Mouse (Mus musculus): ENCODE measurements around the gene Lrig1. TPM values are rescaled to one million over a fixed set of nuclear protein-coding genes. Genes with fewer than 3 reads are reported as not detected.
A peak's percentile ranks its signal among the peaks of the same experiment; 100 is the strongest.

Gene Lrig1
- polyA plus RNA-seq, 1 experiment from 2014 or later, result 14.6 TPM

- H3K27me3 ChIP-seq (replicated peaks), result no peaks in the 10 kb centered on the region
- no peaks in the 10 kb centered on the region for H3K9me3 ChIP-seq (replicated peaks)
- 0 out of 2 replicates have a peak, but pooled peaks have one; percentile 36 for ATAC-seq (ENCODE audit: insufficient number of reproducible peaks, low FRiP score)
- H3K4me1 ChIP-seq (replicated peaks), result peaks cover 79% of the 10 kb centered on the region
- no peak overlapping the region for H3K27ac ChIP-seq (ENCODE audit: poor library complexity, severe bottlenecking)
- peak overlapping the region; percentile 50 for H3K4me2 ChIP-seq
- 20% methylated on average over 13 of the region's 13 CpGs for WGBS
- H3K36me3 ChIP-seq, result no peaks in the 10 kb centered on the region
- no peak overlapping the region for H3K4me3 ChIP-seq
- no peak overlapping the region for H3K9ac ChIP-seq
These were observed 15.0 kb downstream of the Lrig1 start for GRCm38 (mm10) chr6:94684844-94685557.

DNA sequence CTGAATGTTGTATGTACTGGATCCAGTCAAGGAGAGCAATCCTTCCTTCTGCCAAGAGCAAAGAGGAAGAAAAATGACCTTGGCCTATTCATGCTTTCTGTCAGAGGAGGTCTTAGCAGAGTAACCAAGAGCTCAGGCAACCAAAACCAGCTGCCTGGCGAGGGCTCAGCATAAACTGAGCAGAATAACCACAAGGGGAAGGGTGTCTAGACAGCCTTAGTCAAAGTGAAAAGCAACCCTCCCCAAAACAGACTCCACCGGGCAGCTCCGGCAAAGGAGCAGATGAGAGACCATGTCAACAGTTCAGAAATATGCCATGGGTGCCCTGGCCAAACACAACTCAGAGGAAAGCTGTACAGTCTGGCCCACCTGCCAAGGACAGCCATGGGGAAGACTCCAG lies 16.3 kb downstream of the Lrig1 start:
- Histone ChIP-seq H3K9ac (no peak overlapping the region), H3K4me3 (no peak overlapping the region), H3K36me3 (no peaks in the 10 kb centered on the region), H3K4me1 (replicated peaks) (peaks cover 73% of the 10 kb centered on the region), H3K27ac (ENCODE audit: poor library complexity, severe bottlenecking) (no peak overlapping the region), H3K9me3 (replicated peaks) (no peaks in the 10 kb centered on the region), H3K4me2 (no peak overlapping the region), H3K27me3 (replicated peaks) (no peaks in the 10 kb centered on the region)
- no peak for ATAC-seq (ENCODE audit: insufficient number of reproducible peaks, low FRiP score)
- 66% methylated on average over 3 of the region's 3 CpGs for WGBS

GRCm38 (mm10) chr6:94682270-94682618 lies 17.7 kb downstream of the Lrig1 start:
- no peak overlapping the region for H3K27ac ChIP-seq (ENCODE audit: poor library complexity, severe bottlenecking)
- H3K36me3 ChIP-seq, result no peaks in the 10 kb centered on the region
- ATAC-seq (ENCODE audit: insufficient number of reproducible peaks, low FRiP score), result no peak
- no peaks in the 10 kb centered on the region for H3K9me3 ChIP-seq (replicated peaks)
- no peak overlapping the region for H3K4me3 ChIP-seq
- H3K4me2 ChIP-seq, result no peak overlapping the region
- H3K27me3 ChIP-seq (replicated peaks), result no peaks in the 10 kb centered on the region
- H3K9ac ChIP-seq, result no peak overlapping the region
- 65% methylated on average over 6 of the region's 6 CpGs for WGBS
- H3K4me1 ChIP-seq (replicated peaks), result peaks cover 77% of the 10 kb centered on the region

DNA sequence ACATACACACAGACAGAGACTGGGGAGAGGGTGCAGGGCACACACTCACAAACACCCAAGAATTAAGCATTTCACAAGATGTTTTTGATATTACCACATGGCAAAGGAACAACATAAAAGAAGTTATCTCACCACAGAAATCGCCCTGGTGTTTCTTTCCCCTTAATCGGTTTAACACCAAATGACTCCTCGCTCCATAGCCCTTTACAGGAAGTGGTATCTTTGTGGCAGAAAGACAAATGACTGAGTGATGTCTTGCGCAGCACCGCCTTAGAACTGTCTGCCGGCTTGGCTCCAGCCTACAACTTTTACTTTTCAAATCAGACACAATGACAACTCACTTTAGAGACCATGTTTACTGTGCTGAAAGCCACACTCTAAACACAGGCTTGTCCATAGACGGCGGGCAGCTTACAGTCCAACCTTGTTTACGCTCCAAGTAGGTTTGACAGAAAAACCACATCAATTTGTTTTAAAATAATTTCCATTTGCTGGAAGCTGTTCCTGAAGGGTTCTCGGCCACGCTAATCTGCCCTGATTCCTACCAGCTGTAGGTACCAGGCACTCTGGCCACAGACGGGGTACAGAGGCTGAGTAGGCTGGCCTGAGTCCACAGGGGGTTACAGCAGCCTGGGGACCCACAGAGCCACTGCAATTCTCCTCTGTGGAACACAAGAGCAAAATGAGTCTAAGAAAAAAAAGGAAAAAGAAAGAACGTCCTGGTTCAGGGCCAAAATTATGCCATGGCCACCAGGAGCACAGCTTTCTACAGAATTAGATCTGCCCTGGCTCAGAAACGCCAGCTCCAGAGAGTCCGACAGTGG lies 18.3 kb downstream of the Lrig1 start:
- H3K36me3 ChIP-seq, result no peaks in the 10 kb centered on the region
- H3K4me3 ChIP-seq, result no peak overlapping the region
- 49% methylated on average over 15 of the region's 15 CpGs for WGBS
- H3K27ac ChIP-seq (ENCODE audit: poor library complexity, severe bottlenecking), result no peak overlapping the region
- H3K4me2 ChIP-seq, result peak overlapping the region; percentile 4; the same call in 1 of the 2 replicates
- no peak overlapping the region for H3K9ac ChIP-seq
- H3K9me3 ChIP-seq (replicated peaks), result no peaks in the 10 kb centered on the region
- no peak for ATAC-seq (ENCODE audit: insufficient number of reproducible peaks, low FRiP score)
- H3K27me3 ChIP-seq (replicated peaks), result no peaks in the 10 kb centered on the region
- H3K4me1 ChIP-seq (replicated peaks), result peaks cover 78% of the 10 kb centered on the region

- Histone ChIP-seq H3K4me2 (no peak overlapping the region), H3K27ac (ENCODE audit: poor library complexity, severe bottlenecking) (no peak overlapping the region), H3K4me1 (replicated peaks) (peaks cover 81% of the 10 kb centered on the region), H3K9ac (no peak overlapping the region), H3K36me3 (no peaks in the 10 kb centered on the region), H3K4me3 (no peak overlapping the region), H3K27me3 (replicated peaks) (no peaks in the 10 kb centered on the region), H3K9me3 (replicated peaks) (no peaks in the 10 kb centered on the region)
- ATAC-seq (ENCODE audit: insufficient number of reproducible peaks, low FRiP score), result no peak
- WGBS, result 68% methylated on average over 5 of the region's 5 CpGs
These were observed 19.1 kb downstream of the Lrig1 start for GRCm38 (mm10) chr6:94680760-94681445.

DNA sequence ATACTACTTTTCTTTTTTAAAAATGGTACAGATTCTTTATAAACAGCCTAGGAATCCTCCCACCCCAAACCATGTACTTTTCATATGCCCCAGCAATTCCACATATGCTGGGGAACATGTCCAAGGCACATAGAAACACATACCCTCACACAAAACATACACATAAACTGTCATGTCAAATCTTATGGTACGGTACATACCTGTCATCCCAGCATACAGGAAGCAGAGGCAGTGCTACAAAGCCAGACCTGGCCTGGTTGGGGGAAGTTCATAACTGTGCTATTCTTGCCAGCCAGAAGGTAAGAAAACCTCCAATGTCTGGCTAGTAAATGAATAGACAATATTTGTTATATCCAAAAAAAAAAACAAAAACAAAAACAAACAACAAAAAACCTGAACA lies 20.7 kb downstream of the Lrig1 start:
- H3K9ac ChIP-seq, result no peak overlapping the region
- no peak overlapping the region for H3K4me2 ChIP-seq
- H3K36me3 ChIP-seq, result no peaks in the 10 kb centered on the region
- no peak for ATAC-seq (ENCODE audit: insufficient number of reproducible peaks, low FRiP score)
- H3K4me1 ChIP-seq (replicated peaks), result peaks cover 67% of the 10 kb centered on the region
- H3K9me3 ChIP-seq (replicated peaks), result no peaks in the 10 kb centered on the region
- H3K4me3 ChIP-seq, result no peak overlapping the region
- no peak overlapping the region for H3K27ac ChIP-seq (ENCODE audit: poor library complexity, severe bottlenecking)
- no peaks in the 10 kb centered on the region for H3K27me3 ChIP-seq (replicated peaks)
- WGBS, result 89% methylated on average over 1 of the region's 1 CpGs

DNA sequence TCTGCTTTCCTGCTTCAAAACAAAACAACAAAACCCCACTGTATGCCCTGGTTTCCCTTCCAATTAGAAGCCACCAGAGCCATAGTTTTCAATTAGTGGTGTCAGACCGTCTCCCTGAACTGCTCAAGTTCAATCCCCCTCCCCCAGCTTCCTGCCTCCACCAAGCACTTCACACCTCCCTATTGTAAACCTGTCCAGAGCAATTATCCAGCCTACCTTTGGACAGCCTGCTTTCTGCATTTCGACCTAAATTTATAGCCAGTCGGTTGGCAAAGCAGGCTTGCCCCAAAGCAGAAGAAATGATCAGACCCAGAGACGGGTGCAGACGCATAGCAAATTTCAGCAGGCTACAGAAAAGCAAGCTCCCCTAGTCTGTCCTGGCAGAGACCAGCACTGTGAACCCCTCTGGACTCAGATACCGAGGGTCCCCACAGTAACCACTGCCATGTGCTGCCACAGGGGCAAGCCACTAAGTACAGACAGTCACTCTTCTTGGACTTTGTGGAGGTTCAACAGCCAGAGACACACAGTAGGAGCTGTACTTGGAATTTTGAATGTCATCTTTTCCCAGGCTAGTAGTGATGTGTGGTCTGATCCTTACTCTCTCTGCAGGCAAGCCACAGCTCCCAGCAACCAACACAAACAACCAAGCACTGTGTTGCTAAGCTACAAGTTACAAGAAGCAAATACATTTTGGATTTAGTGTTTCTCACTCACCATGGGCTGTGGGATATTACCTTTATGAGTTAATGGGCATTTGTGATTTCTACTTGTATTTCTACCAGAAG lies 21.4 kb downstream of the Lrig1 start:
- ATAC-seq (ENCODE audit: insufficient number of reproducible peaks, low FRiP score), result no peak
- Histone ChIP-seq H3K9me3 (replicated peaks) (no peaks in the 10 kb centered on the region), H3K4me1 (replicated peaks) (peaks cover 67% of the 10 kb centered on the region), H3K27ac (ENCODE audit: poor library complexity, severe bottlenecking) (no peak overlapping the region), H3K36me3 (no peaks in the 10 kb centered on the region), H3K4me2 (no peak overlapping the region), H3K4me3 (no peak overlapping the region), H3K27me3 (replicated peaks) (no peaks in the 10 kb centered on the region), H3K9ac (no peak overlapping the region)
- 42% methylated on average over 6 of the region's 6 CpGs for WGBS

- peaks cover 65% of the 10 kb centered on the region for H3K4me1 ChIP-seq (replicated peaks)
- no peak for ATAC-seq (ENCODE audit: insufficient number of reproducible peaks, low FRiP score)
- no peak overlapping the region for H3K4me3 ChIP-seq
- WGBS, result 59% methylated on average over 3 of the region's 3 CpGs
- no peaks in the 10 kb centered on the region for H3K27me3 ChIP-seq (replicated peaks)
- H3K36me3 ChIP-seq, result no peaks in the 10 kb centered on the region
- H3K9me3 ChIP-seq (replicated peaks), result no peaks in the 10 kb centered on the region
- H3K27ac ChIP-seq (ENCODE audit: poor library complexity, severe bottlenecking), result no peak overlapping the region
- peak overlapping the region; percentile 27 for H3K4me2 ChIP-seq
- no peak overlapping the region for H3K9ac ChIP-seq
These were observed 22.5 kb downstream of the Lrig1 start for GRCm38 (mm10) chr6:94677448-94677847.

DNA sequence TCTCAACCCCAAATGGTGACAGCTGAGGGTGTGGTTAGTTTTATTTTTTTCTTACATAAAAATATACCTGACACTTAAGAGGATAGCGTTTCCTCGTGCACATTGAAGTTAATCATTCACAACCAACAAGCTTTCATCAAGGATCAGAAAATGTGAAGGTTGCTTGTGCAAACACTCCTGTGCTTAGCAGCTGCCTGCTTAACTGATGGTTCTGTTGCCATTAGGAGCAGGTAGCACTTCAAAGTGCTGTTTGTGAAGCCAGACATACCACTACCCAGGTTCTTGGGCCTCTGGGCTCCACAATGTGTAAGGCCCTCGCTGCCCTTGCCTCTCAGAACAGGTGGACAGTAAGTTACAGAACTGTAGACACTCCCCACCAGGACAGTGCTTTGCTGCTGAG lies 23.1 kb downstream of the Lrig1 start:
- 58% methylated on average over 3 of the region's 3 CpGs for WGBS

DNA sequence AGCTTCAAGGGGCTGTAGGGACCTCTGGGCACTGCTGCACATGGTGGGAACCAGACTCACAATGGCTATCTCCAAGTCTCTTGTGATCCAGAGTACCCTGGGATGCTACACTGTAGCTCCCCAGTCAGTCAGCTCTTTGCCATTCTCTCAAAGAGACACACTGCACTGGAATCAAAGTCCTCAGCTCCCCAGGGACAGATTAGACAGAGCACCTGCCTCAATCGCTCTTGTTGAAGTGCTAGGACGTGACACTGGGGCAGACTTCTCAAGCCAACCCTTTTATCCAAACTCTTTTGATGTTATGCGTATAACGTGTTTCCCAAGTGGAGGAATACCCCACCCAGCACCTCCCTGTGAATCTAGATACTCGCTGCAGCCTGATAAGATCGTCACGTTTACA lies 23.7 kb downstream of the Lrig1 start:
- Histone ChIP-seq H3K4me1 (replicated peaks) (peaks cover 55% of the 10 kb centered on the region), H3K4me3 (no peak overlapping the region), H3K36me3 (no peaks in the 10 kb centered on the region), H3K27ac (ENCODE audit: poor library complexity, severe bottlenecking) (no peak overlapping the region), H3K4me2 (peak overlapping the region; percentile 5; the same call in 1 of the 2 replicates), H3K9me3 (replicated peaks) (no peaks in the 10 kb centered on the region), H3K27me3 (replicated peaks) (no peaks in the 10 kb centered on the region), H3K9ac (no peak overlapping the region)
- 28% methylated on average over 7 of the region's 7 CpGs for WGBS
- no peak for ATAC-seq (ENCODE audit: insufficient number of reproducible peaks, low FRiP score)

More for the DNA sequence above, 23.1 kb downstream of the Lrig1 start:
- H3K27ac ChIP-seq (ENCODE audit: poor library complexity, severe bottlenecking), result no peak overlapping the region
- no peak for ATAC-seq (ENCODE audit: insufficient number of reproducible peaks, low FRiP score)
- H3K4me2 ChIP-seq, result peak overlapping the region; percentile 27
- H3K4me1 ChIP-seq (replicated peaks), result peaks cover 60% of the 10 kb centered on the region
- no peaks in the 10 kb centered on the region for H3K9me3 ChIP-seq (replicated peaks)
- H3K9ac ChIP-seq, result no peak overlapping the region
- H3K4me3 ChIP-seq, result no peak overlapping the region
- no peaks in the 10 kb centered on the region for H3K27me3 ChIP-seq (replicated peaks)
- no peaks in the 10 kb centered on the region for H3K36me3 ChIP-seq
